8 mouse cellular contexts compared by ENCODE assay signal in genomic region chr4:34887295-34887694, GRCm38 (mm10). TPM values are rescaled to one million over a fixed set of nuclear protein-coding genes. Genes with fewer than 3 reads are reported as not detected.
DNase-seq lines count a peak whose midpoint lies in the region; ATAC-seq and TF ChIP-seq lines count a peak whose summit lies in the region.

No protein-coding gene starts in this region.

- H3K4me3 ChIP-seq in gastrocnemius, adult 2 months: peak overlapping the region; percentile 94
- peak overlapping the region; percentile 70 for H3K4me3 ChIP-seq in forebrain, embryonic 13.5 days
- H3K4me3 ChIP-seq in liver, embryonic 13.5 days (replicated peaks): peak overlapping the region; percentile 81

- peak overlapping the region; percentile 74 for H3K27ac ChIP-seq in gastrocnemius, adult 2 months
- H3K27ac ChIP-seq in forebrain, embryonic 13.5 days: peak overlapping the region; percentile 97
- peak overlapping the region; percentile 84 for H3K27ac ChIP-seq in liver, embryonic 13.5 days

- H3K9ac ChIP-seq in forebrain, embryonic 13.5 days: peak overlapping the region; percentile 90
- H3K9ac ChIP-seq in liver, embryonic 13.5 days: peak overlapping the region; percentile 86

- H3K36me3 ChIP-seq in forebrain, embryonic 13.5 days (ENCODE audit: poor library complexity, severe bottlenecking): no peaks in the 10 kb centered on the region
- no peaks in the 10 kb centered on the region for H3K36me3 ChIP-seq in liver, embryonic 13.5 days

- H3K4me1 ChIP-seq in forebrain, embryonic 13.5 days: peaks cover 20% of the 10 kb centered on the region
- H3K4me1 ChIP-seq in liver, embryonic 13.5 days (replicated peaks): peaks cover 42% of the 10 kb centered on the region

- intact Hi-C loops in gastrocnemius, adult 2 months (cut with DNase I): no loop called here
- intact Hi-C loops in gastrocnemius, postnatal 36 days (cut with DNase I): loop anchor here (5.0 kb wide), 1 partner anchor 110 kb away; the partner anchor contains the start of gene Smim8

- TF ChIP-seq CTCF in gastrocnemius, adult 2 months (IDR thresholded peaks at IDR 0.05): no peak

- peak overlapping the region; percentile 86 for H3K4me2 ChIP-seq in forebrain, embryonic 13.5 days
- peak overlapping the region; percentile 90 for H3K4me2 ChIP-seq in liver, embryonic 13.5 days

- DNase-seq in gastrocnemius, adult 2 months: no peak
- DNase-seq in gastrocnemius, postnatal 36 days: no peak
- DNase-seq in CD4-positive helper T cell, adult 2 months (ENCODE audit: low read depth, low spot score): peak; percentile 24
- DNase-seq in liver, embryonic 13.5 days: no peak
- DNase-seq in right cerebral cortex, postnatal 14 days: no peak
- no peak for DNase-seq in left cerebral cortex, adult 18-20 months (ENCODE audit: low spot score in 2 of 2)

- H3K27me3 ChIP-seq in forebrain, embryonic 13.5 days: peaks cover 29% of the 10 kb centered on the region
- H3K27me3 ChIP-seq in liver, embryonic 13.5 days: peaks cover 26% of the 10 kb centered on the region

- WGBS in forebrain, embryonic 13.5 days: 5% methylated on average over 7 of the region's 7 CpGs
- 15% methylated on average over 7 of the region's 7 CpGs for whole genome bisulfite sequencing in liver, embryonic 13.5 days (ENCODE audit: insufficient replicate concordance)

- no peaks in the 10 kb centered on the region for H3K9me3 ChIP-seq in forebrain, embryonic 13.5 days (replicated peaks)
- H3K9me3 ChIP-seq in liver, embryonic 13.5 days (replicated peaks): no peaks in the 10 kb centered on the region

- ATAC-seq in forebrain, embryonic 13.5 days: no peak
- ATAC-seq in liver, embryonic 13.5 days (ENCODE audit: low read depth): no peak
- no peak for ATAC-seq in megakaryocyte-erythroid progenitor cell, adult 5-6 weeks (replicated peaks; ENCODE audit: low FRiP score, low TSS enrichment, poor library complexity, severe bottlenecking)

RNA-seq across cellular contexts. Expression of gene Zfp292, which starts 4.5 kb away (rescaled TPM):
- total RNA-seq in gastrocnemius, adult 2 months (2021): 10 to 100 TPM in 1 of 2 experiments, 1 to 10 TPM in 1; 9.2 to 11.0 TPM
- total RNA-seq in gastrocnemius, postnatal 36 days (2021): 1 to 10 TPM; 5.6 to 8.0 TPM
- polyA plus RNA-seq in forebrain, embryonic 13.5 days (2015; fragmentation: Nextera tagmentation; extraction: Ambion mirVana): 34.8 and 37.9 TPM in 2 replicates
- 4.2 and 5.4 TPM in 2 replicates for polyA plus RNA-seq in liver, embryonic 13.5 days (2015; fragmentation: Nextera tagmentation; extraction: Ambion mirVana)
- 10 to 100 TPM; 26.5 to 27.5 TPM for total RNA-seq in left cerebral cortex, adult 18-20 months (2021)
- total RNA-seq in megakaryocyte-erythroid progenitor cell, adult 5-6 weeks (2014; fragmentation: Nextera tagmentation): 25.4 and 35.3 TPM in 2 replicates
- total RNA-seq in megakaryocyte-erythroid progenitor cell, adult 5-6 weeks (2017): 21.8 and 37.4 TPM in 2 replicates

RNA-seq across cellular contexts. Expression of gene Cga, which starts 6.3 kb away (rescaled TPM):
- not detected for total RNA-seq in gastrocnemius, adult 2 months (2021)
- total RNA-seq in gastrocnemius, postnatal 36 days (2021): not detected
- not detected in 2 replicates for polyA plus RNA-seq in forebrain, embryonic 13.5 days (2015; fragmentation: Nextera tagmentation; extraction: Ambion mirVana)
- 0.25 TPM in 1 of 2 replicates, not detected in the other for polyA plus RNA-seq in liver, embryonic 13.5 days (2015; fragmentation: Nextera tagmentation; extraction: Ambion mirVana)
- total RNA-seq in left cerebral cortex, adult 18-20 months (2021): not detected
- total RNA-seq in megakaryocyte-erythroid progenitor cell, adult 5-6 weeks (2014; fragmentation: Nextera tagmentation): 2.5 TPM in 1 of 2 replicates, not detected in the other
- not detected in 2 replicates for total RNA-seq in megakaryocyte-erythroid progenitor cell, adult 5-6 weeks (2017)
